12 mouse cellular contexts compared by ENCODE assay signal in genomic region chr15:102749103-102749502, GRCm38 (mm10).
"Had no signal": no experiment of that assay in that cellular context is flagged by ENCODE, and none has a peak within 500 bp of the region (broad histone marks: within the 10 kb centered on the region; RNA-seq: fewer than 3 reads in every experiment).

No protein-coding gene starts in this region.

- ATAC-seq: hindbrain, postnatal 0 days; midbrain, embryonic 15.5 days had no signal

- H3K4me2 ChIP-seq: limb, embryonic 13.5 days; midbrain, embryonic 15.5 days had no signal

- H3K9ac ChIP-seq: limb, embryonic 13.5 days; liver, embryonic 14.5 days; midbrain, embryonic 15.5 days had no signal

- DNase-seq: kidney, adult 18-20 months; layer of hippocampus, adult 9-11 months; layer of hippocampus, postnatal 36 days; lung, adult 18-20 months; right cerebral cortex, postnatal 4 days; spleen, adult 18-20 months; thymus, adult 18-20 months; thymus, postnatal 14 days had no signal

- H3K9me3 ChIP-seq: limb, embryonic 13.5 days; midbrain, embryonic 15.5 days had no signal

- H3K4me3 ChIP-seq: limb, embryonic 13.5 days; midbrain, embryonic 15.5 days had no signal

- H3K27ac ChIP-seq: hindbrain, postnatal 0 days; limb, embryonic 13.5 days; liver, embryonic 14.5 days had no signal

- H3K36me3 ChIP-seq: limb, embryonic 13.5 days; midbrain, embryonic 15.5 days had no signal
